8 mouse cellular contexts compared by ENCODE assay signal in the genomic region with DNA sequence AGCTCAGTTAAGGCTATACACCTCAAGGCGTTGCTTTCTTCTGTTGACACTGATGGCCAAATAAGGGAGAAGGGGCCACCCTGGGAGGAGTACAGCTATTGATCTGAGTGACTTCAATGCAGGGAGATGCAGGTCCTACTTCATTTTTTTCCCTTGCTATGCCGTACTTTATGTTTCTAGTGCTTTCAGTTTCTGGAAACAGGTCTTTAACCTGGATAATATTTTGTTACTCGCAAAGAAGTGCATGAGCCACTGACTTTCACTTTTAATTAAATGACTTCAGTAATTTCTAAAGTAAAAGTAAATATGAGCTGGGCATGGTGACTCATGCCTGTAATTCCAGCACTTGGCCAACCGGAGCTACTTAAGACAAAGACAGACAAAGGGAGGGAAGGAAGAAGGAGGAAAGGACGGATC. TPM values are rescaled to one million over a fixed set of nuclear protein-coding genes. Genes with fewer than 3 reads are reported as not detected.
DNase-seq lines count a peak whose midpoint lies in the region; ATAC-seq and TF ChIP-seq lines count a peak whose summit lies in the region.

No protein-coding gene starts in this region.

- H3K36me3 ChIP-seq in lung, embryonic 14.5 days (ENCODE audit: insufficient read depth), result no peaks in the 10 kb centered on the region
- H3K36me3 ChIP-seq in stomach, embryonic 16.5 days (ENCODE audit: control insufficient read depth, insufficient read depth, low read length), result no peaks in the 10 kb centered on the region

- DNase-seq in spleen, adult 12 weeks (ENCODE audit: low spot score), result peak; percentile 26
- no peak for DNase-seq in spleen, postnatal 4 days (ENCODE audit: low spot score in 2 of 2)
- peak; percentile 62 for DNase-seq in lung, embryonic 14.5 days
- DNase-seq in gastrocnemius, postnatal 4 days (ENCODE audit: low spot score in 2 of 2), result no peak
- DNase-seq in cerebellum, adult 11 months, result no peak

- peak; percentile 23 to 29; a peak in 2 of 4 replicates for ATAC-seq in hematopoietic stem cell, adult 5-6 weeks (replicated peaks in 1 of 2; ENCODE audit: insufficient read depth in 1 of 2, low FRiP score in 2 of 2, low TSS enrichment in 1 of 2, low read depth in 1 of 2, poor library complexity in 2 of 2, severe bottlenecking in 2 of 2)
- ATAC-seq in lung, embryonic 14.5 days (ENCODE audit: insufficient read depth), result 0 out of 2 replicates have a peak, but pooled peaks have one; percentile 21
- ATAC-seq in stomach, embryonic 16.5 days (ENCODE audit: insufficient read depth, low FRiP score), result no peak

- peak overlapping the region; percentile 84 for H3K4me2 ChIP-seq in lung, embryonic 14.5 days
- H3K4me2 ChIP-seq in stomach, embryonic 16.5 days (ENCODE audit: low read depth, low read length), result peak overlapping the region; percentile 63

- no peaks in the 10 kb centered on the region for H3K27me3 ChIP-seq in lung, embryonic 14.5 days (ENCODE audit: insufficient read depth, low read length)
- no peaks in the 10 kb centered on the region for H3K27me3 ChIP-seq in stomach, embryonic 16.5 days (ENCODE audit: control insufficient read depth, insufficient read depth, low read length)

- H3K9ac ChIP-seq in lung, embryonic 14.5 days, result peak overlapping the region; percentile 77
- H3K9ac ChIP-seq in stomach, embryonic 16.5 days (ENCODE audit: low read length), result peak overlapping the region; percentile 86

- H3K4me1 ChIP-seq in brown adipose tissue, adult 24 weeks (ENCODE audit: control insufficient read depth, insufficient read depth, insufficient read length, low read length), result peaks cover 8% of the 10 kb centered on the region
- no peaks in the 10 kb centered on the region for H3K4me1 ChIP-seq in lung, embryonic 14.5 days (ENCODE audit: insufficient read depth)
- H3K4me1 ChIP-seq in stomach, embryonic 16.5 days (ENCODE audit: control insufficient read depth, insufficient read depth, low read length), result 0 out of 2 replicates have a peak, but pooled peaks cover 5% of the 10 kb centered on the region

- H3K4me3 ChIP-seq in brown adipose tissue, adult 24 weeks (ENCODE audit: insufficient read depth, low read depth, low read length), result peak overlapping the region; percentile 93
- peak overlapping the region; percentile 77 for H3K4me3 ChIP-seq in lung, embryonic 14.5 days (ENCODE audit: low read depth, low read length)
- peak overlapping the region; percentile 84 for H3K4me3 ChIP-seq in stomach, embryonic 16.5 days (replicated peaks; ENCODE audit: low read length)

- WGBS in lung, embryonic 14.5 days, result 12% methylated on average over 5 of the region's 5 CpGs
- 8% methylated on average over 5 of the region's 5 CpGs for WGBS in stomach, embryonic 16.5 days

- TF ChIP-seq CTCF in lung, embryonic 14.5 days (IDR thresholded peaks at IDR 0.05; ENCODE audit: low read depth), result no peak

- H3K9me3 ChIP-seq in lung, embryonic 14.5 days (ENCODE audit: low read depth, low read length), result no peaks in the 10 kb centered on the region
- no peaks in the 10 kb centered on the region for H3K9me3 ChIP-seq in stomach, embryonic 16.5 days (replicated peaks; ENCODE audit: control insufficient read depth, low read length)

- H3K27ac ChIP-seq in brown adipose tissue, adult 24 weeks (replicated peaks; ENCODE audit: low read depth, low read length), result no peak overlapping the region; the same call in 1 of the 2 replicates
- peak overlapping the region; percentile 90 for H3K27ac ChIP-seq in lung, embryonic 14.5 days (ENCODE audit: low read depth)
- peak overlapping the region; percentile 81 for H3K27ac ChIP-seq in stomach, embryonic 16.5 days (ENCODE audit: low read length)

RNA-seq across cellular contexts. Expression of a gene that starts 1.0 kb away (rescaled TPM):
- polyA plus RNA-seq in brown adipose tissue, adult 24 weeks (2012; ENCODE audit: insufficient read depth, insufficient read length, missing spikeins), result 22.9 and 25.1 TPM in 2 replicates
- 7.1 and 17.7 TPM in 2 replicates for total RNA-seq in hematopoietic stem cell, adult 5-6 weeks (2017)
- 20.0 and 22.6 TPM in 2 replicates for polyA plus RNA-seq in lung, embryonic 14.5 days (2014; fragmentation: Nextera tagmentation; extraction: Ambion mirVana)
- polyA plus RNA-seq in stomach, embryonic 16.5 days (2015; fragmentation: Nextera tagmentation; extraction: Ambion mirVana), result 30.0 and 32.1 TPM in 2 replicates
- 10 to 100 TPM; 40.2 to 49.6 TPM for total RNA-seq in gastrocnemius, postnatal 4 days (2021)

Comparison
In these comparisons a context has a peak if more than half of its experiments do, and no peak if none do; other contexts are left out.
1. DNase-seq: peak in spleen, adult 12 weeks (single experiment) and lung, embryonic 14.5 days (single experiment); none in spleen, postnatal 4 days (0 of 2), gastrocnemius, postnatal 4 days (0 of 2) and cerebellum, adult 11 months (single experiment).
2. Peak in every context shown above with its lines, with median percentiles within 50 percentile points of each other: H3K4me3 ChIP-seq.